Mouse (Mus musculus) ovary, adult 18-20 months (tissue): ENCODE measurements around the gene Sh3bp5.

Experiments used
- DNase-seq: peaks from one replicate; pipeline ENCODE4 v3.0.0; 2022; ENCODE audit warnings: low spot score, mixed read lengths

Sh3bp5 gene

DNA sequence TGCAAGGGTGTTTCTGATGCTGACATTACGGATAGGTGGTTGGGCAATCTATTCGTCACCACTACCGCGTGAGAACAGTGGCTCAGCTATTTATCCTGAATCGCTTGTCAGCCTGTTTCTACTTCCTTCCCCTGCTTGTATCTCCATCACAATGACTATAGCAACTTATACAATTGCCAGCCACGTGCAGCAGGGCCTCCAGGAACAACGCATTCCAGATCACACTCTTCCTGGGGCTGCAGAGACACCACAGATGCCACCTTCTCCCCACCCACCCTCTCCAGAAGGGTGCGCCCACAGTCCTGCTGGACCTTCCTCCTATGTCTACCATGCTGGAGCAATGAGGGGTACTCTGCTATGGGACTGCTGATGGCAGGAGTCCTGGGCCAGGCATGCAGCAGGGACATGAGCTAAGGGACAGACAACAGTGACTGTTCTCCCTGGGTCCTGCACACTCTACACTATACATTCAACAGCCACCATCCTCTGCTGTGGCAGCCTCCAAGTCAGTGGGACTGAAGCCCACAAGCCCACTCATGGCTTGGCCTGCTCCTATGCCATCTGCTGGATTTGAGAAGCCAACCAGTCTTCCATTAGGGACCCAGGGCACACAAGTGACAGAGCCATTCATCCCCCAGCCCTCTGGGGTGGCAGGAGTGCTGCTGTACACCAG lies 42.9 kb downstream of the Sh3bp5 start:
- DNase-seq, result no peak

DNA sequence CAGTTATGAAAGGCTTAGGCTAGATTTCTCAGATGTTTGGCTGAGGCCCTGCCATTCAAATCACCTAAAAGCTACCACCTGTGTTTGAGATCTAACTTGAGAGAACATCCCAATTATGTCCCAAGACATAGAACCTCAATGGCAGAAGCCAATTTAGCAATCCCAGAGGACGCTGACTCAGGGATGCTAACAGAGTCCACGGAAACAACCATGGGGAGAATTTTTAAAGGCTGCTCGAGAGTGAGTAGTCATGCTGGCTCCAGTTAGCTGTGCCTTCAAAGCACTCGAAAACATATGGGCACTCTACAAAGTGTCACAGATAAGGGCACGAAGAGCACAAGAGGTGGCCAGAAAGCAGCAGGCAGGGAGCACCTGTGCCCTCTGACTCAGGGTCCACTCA lies 43.6 kb downstream of the Sh3bp5 start:
- no peak for DNase-seq

DNA sequence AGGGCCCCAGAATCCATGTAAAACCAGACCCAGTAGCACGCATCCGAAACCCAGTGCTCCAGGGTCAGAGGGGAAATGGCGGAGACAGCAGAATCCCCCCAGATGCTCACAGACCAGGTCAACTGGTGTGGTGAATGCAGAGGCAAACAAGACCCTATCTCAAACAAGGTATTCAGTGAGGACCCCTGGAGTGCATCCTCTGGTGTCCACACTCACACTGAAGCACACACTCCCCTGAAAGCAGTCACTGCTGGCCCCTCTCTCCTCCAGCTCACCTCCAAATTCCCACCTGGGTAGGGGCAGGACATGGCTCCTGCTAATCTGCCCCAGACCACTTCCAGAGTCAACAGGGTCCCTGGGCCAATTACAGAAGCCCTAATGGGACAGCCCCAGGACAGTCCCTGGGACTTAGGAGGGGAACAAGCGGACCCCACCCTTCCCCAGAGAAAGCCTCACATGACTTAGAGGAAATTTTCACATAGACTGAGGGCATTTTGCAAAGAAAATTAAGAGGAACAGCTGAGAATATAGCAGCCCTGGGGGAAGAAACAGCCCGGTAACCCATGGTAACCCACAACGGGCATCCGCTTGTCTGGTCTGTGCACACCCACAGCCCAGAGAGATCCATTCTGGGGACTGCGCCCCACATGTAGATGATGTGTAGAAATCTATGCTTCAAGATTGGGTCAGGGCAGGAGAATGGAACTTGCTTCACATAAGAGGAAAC lies 46.3 kb downstream of the Sh3bp5 start:
- no peak for DNase-seq

DNA sequence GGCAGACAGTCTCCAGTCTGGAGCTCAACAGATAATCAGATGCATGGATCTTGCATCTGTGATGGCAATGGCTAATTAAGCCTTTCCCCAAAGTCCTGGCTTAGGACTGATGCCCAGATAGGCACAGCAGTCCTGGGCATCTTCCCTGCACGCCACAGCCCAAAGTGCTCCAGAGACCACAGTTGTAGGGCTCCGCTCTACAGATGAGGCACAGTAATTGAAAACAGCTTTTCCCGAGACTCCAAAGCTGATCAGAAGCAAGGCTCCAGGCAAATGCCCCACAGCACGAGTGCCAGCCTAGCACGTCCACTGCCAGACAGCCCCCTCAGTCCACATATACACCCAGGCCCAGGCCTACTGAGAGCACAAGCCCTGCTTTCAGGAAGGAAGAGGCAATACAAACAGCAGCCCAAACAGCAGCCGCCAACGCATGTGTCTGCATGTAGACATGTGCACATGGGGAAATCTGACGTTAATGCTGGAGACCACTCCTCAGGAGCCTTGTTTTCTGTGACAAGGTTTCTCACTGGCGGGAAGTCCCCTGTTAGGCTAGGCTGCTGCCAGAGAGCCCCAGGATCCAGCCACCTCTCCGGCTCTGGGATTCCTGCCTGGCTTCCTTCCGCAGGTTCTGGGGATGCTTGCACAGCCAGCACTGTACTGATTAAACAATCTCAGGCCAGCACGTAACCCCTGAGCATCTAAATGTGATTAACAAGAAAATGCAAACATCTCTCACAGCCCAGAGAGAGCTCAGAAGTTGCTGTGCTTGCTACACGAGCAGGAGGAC lies 47.6 kb downstream of the Sh3bp5 start:
- DNase-seq, result no peak

DNA sequence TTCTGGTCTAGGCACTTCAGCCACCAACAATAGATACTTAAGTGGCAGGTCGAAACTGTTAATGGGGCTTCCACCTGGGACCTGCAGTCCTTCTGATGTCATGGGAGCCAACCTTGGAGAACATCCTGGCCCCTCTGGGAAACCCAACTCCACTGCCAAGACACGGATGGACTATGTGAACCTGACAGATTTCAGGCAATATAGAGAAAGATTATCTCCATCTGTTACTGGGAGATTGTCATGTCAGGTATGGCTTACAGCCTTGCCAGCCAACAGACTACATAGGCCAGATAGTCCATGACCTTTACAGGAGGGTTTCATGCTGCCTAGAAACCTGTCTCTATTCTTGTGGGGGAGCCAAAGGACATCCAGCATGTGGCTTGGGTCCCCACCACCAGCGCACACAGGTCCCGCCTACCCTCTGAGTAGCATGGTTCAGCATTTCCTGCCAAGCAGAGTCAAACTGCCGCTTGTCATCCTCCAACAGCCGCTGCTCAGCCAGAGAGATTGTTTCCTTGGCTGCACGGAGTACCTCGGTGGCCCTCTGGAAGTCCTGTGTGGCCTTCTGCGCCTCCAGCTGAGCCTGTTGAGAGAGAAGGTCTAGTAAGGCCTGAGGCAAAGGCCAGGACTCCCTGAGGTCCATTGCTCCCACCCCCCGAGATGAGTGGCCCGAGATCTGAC lies 48.4 kb downstream of the Sh3bp5 start:
- DNase-seq, result no peak

DNA sequence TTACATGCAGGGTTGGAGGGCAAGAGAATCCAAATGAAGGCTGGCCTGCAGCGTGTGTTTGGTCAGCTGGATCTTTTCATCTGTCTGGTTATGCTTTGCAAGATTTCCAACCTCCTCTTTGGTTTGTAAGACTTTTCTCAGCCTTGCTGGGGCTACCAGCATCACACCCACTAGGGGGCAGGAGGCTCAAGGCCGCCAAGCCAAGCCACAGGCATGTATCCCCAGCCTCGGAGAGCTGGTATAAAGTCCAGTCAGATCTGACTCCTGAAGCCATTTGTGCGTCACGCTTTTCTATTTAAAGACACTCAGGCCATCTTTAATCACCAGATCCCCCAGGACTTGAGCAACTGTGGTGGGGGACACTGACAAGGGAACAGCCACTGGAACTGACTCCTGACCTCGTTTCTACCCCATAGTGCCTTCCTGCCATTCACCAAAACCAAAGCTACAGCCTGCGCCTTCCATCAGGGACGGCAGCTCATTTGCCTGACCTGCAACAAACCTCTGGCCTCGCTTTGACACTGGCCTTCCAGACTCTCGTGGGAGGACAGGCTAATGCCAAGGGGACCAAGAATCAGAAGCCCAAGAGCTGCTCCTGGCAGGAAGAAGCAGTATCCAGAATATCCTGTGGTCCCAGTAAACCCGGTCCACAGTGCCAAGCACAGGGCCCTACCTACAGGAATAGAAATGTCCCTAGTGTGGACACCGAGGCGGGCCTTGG lies 49.7 kb downstream of the Sh3bp5 start:
- peak; percentile 79 for DNase-seq

DNA sequence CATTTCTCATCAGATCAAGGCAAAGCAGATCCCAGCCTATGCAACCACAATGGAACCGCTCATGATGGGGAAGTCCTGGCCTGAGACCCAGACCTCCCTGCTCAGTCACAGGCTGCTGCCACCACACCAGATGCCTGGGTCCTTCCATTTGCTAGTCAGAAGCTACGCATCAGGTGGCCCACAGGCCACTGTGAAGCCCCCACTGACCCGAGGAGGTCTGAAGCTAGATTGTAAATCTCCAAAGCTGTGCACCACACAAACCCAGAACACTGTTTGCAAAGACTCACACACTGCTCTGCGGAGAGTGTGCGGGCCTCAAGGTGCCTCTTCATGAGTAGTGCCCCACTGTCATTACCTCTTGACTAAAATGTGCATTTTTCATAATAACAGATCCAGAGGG lies 50.5 kb downstream of the Sh3bp5 start:
- no peak for DNase-seq

DNA sequence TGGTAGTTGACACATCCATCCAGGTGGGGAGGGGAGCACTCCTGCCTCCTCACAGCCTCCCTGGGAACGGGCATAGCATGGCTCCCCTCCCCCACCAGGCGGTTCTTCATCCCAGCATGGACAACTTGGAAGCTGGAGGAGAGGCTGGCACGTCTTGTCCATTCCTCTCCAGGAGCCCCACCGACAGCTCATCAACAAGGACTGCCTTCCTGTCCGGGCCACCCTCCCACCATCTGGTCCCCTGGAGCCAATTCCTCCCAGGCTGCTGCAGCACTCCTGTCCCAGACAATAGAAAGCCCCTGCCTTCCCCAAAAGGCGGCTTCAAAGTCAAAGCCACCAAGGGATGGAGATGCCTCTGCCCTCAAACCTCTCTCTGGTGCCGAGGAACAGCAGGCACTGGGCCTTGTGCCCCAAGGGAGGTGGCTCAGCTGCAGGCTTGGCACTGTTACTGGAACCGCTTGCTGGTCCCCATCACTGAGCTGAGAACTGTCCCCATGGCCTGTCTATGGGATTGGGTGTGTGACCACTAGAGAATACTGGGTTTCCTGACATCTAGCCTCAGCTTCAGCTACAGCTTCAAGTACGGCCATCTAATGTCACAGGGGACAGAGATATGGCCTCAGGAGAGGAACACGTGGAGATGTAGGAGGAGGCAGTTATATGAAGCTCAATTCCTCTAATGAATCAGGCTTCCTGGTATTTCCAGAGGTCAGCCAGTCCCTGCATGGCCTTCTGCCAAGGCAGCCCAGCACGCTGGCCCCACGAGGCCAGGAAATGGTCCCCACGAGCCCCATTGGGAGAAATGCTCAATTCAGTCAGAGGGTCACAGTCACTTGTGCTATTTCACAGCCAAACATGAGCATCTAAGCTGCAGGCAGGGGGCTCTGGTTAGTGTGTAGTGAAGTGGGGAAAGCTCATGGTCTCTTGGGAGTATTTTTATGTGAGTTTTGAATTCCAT lies 51.2 kb downstream of the Sh3bp5 start:
- DNase-seq, result no peak

DNA sequence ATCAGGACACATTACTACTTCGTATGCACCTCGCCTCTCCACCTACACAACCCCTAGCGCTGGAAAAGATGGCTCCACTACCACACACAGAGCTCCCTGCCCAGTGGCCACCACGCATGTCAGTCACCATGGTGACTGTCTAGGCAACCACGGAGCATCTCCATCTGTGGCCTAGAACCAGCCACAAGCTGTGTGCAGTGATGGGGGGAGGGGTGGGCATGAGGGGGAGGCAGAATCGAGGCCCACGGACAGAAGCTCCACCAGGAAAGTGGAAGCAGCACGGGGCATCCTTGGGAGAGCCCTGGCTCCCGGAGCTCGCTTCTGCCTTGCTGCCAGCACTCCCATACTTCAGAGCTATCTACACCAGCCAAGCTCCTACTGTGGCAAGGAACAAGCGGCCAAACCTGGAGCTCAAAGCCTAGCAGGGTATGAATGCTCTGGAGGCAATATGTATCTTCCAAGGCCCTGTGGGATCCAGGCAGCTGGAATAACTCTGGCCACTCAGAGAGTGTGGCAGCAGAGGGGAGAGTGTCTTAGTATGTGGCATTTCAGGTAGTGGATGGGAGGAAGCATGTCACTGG lies 52.3 kb downstream of the Sh3bp5 start:
- DNase-seq, result no peak

DNA sequence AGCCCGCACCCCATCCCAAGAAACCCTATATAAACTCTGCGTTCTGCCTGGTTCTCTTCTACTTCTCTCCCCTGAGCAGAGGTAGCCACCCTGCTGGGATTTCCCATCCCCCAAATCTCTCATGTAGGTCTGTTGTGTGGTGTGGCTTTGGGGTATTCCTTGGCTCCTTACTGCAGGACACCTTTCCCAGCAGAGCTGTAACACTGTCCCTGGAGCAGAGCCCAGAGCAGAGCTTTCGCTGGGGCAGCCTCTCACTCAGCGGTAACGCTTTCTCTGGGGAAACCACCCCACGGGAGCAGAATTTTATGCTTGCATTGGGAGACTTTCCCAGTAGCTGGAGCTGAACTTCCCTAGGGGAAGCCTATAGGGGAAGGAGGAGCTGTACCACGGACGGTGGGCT lies 53.6 kb downstream of the Sh3bp5 start:
- DNase-seq, result no peak

DNA sequence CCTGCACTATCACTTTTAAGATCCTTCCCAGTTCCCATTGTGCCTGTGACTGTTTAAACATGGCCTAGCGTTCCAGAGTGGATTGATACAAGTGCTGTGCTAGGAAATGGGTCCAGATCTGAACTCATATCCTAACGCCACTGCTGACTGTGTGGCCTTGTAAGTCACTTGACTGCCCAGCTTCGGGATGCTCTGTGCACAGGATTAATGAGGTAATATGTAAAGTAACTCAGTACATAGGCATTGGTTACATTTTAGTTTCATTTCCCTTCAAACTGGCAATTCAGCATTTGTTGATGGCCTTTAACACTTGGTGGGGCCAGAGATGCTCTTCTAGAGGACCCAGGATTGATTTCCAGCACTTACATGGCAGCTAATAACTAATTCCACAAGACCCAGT lies 59.5 kb downstream of the Sh3bp5 start:
- DNase-seq, result no peak

DNA sequence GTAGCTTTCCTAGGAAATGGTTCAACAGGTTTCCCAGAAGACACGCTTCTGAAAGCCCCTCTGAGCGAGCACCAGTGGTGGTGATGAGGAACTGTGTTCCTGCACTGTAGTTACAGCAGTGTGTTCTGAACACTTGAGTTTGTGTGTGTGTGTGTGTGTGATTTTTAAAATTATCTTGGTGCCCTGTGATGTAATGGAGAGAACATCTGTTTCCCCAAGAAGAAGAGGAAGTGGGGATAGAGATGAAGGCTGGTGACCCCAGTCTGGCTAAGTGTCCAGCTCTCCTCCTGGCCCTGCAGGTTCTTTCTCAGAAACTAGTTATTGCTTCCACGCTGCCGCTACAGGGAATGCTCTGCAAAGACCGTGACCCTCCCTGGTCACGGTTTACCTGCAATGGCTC lies 61.5 kb downstream of the Sh3bp5 start:
- DNase-seq, result no peak

DNA sequence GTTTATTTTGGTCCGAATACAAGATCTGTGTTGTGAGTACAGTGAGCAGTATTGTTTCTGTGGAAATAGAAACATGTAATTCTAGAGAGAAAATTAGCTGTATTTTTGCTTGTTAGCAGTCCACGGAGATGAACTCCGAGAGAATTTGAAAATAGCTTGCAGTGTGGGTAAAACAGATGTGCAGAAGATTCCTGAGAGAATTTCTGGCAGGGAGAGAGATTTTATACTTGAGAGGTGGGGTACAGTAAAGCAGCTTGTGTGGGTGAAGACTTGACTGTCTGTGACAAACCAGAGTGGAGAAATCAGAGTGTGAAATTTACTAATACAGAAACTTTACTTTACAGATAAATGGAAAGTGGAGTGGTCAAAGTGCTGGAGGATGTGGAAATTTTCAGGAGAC lies 66.5 kb downstream of the Sh3bp5 start:
- DNase-seq, result no peak

DNA sequence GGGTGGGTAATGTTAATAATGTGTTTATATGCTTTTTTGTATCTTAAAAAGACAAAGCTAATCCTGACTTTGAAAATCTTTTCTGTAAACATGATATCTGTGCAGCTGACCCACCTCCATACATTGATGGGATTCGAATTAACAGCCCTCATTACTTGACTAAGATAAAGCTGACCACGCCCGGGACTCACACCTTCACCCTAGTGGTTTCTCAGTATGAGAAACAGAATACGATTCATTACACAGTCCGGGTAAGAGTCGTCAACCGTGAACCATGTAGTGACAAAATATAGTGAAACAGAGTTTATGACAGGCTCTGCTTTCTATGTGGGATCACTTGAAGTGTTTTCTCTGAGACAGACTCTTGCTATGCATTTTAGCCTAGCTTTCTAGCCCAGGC lies 67.9 kb downstream of the Sh3bp5 start:
- DNase-seq, result no peak

DNA sequence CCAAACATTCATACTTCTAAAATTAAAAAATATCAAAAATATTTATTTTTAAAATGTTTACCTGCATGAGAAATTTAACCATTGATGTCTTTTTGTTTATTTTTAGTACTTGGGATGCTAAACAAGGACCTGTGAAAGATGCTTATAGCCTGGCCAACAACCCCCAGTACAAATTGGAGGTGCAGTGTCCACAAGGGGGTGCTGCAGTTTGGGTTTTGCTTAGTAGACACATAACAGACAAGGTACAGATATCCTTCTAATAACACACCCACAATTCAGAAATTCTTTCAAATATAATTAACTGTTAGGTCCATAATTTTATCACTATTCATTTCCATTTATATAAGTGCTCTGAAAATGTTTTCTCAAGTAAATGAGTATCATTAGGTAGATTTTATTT lies 70.5 kb downstream of the Sh3bp5 start:
- no peak for DNase-seq

DNA sequence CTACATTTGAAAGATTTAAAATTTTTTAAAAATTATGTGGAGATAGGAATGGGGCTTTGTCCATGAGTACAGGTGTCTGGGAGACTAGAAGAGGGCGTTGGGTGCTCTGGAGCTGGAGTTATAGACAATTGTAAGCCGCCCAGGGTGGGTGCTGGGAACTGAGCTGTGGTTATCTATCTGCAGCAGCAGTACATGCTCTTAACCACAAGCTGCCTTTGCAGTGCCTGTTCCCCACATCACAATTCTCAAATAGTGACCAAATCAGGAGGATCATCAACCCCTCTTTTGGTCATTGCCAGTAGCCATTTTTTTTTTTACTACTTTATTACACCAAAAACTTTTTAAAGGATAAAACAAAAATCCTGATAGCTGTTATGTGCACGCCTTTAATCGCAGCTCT lies 71.3 kb downstream of the Sh3bp5 start:
- no peak for DNase-seq

DNA sequence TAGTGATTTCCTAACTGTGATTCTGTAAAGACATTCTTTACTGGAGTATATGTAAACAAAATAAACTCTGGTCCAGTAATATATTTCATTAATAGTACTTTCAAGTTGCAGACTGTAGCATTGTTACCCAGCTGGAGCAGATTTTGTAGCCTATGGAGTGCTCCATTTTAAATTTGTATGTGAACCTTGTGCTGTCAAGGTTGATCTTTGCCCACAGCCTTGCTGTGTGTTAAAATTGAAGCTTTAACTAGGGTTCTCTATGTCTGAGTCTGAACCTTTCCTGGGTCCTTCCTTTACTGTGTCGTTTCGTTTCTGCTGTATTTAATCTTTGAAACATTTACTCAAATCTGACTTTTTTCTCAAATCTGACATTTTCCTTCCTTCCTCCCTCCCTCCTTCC lies 73.6 kb downstream of the Sh3bp5 start:
- DNase-seq, result no peak

DNA sequence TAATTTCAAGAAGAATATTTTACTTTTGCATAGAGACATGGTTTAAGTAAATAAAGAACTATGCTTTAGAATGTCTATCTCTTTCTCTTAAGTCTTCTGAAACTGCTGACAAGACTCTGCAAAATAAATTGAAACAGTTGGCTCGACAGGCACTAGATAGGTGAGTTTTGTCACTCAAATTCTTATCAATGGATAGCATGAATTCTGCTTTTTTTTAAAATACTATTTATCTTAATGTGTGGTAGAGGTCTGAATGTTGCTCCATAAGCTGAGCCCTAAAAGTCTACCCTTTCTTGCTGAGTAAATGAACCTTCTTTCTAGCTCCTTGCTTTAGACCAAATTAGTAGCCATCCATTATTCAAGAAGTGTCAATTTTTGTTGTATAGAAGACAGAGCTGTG lies 90.5 kb downstream of the Sh3bp5 start:
- DNase-seq, result no peak

DNA sequence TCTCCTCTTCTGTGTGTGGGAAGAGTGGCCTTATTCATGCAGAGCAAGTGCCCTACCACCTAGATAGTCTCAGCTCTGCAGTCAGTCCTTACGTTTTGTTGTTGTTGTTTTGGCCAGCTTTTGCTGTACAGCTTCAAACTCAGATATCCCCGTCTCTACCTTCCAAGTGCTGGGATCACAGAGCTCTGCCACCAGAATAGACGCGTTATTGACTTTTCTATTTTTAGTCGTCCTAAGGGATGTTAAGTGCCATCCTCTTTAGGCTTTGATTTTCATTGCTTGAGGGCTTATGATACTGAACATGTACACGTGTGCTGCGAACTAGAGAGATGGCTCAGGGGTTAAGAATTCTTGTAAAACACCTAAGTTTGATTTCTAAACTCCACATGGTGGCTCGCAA lies 92.6 kb downstream of the Sh3bp5 start:
- no peak for DNase-seq

DNA sequence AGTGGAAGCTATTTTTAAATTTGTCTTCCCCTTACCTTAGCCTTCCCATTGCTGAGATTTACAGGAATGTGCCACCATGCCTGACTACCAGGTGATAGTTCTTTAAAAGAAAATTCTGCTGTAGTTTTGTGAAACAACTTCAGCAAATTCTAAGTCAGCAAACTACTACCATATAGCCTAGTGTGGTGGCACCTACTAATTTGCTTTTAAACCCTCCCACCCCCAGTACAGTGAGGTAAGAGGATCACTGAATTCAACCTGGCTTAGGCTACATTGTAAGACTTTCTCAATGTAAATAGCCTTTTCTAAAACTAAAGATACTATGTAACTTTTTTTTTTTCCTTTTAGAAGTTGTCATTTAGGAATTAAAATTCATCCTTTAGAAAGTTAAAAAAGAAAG lies 97.9 kb downstream of the Sh3bp5 start:
- no peak for DNase-seq
